Mouse (Mus musculus): ENCODE results near the gene Anapc11. TPM values are rescaled to one million over a fixed set of nuclear protein-coding genes. Genes with fewer than 3 reads are reported as not detected.
"Not testable (repeated sequence)": the region's sequence is repeated elsewhere in the genome, so short reads cannot be mapped to it uniquely, and the experiment has no call there.

Anapc11 gene
- total RNA-seq, 2 experiments from 2014 or later = 6.5 to 15.0 TPM

DNA sequence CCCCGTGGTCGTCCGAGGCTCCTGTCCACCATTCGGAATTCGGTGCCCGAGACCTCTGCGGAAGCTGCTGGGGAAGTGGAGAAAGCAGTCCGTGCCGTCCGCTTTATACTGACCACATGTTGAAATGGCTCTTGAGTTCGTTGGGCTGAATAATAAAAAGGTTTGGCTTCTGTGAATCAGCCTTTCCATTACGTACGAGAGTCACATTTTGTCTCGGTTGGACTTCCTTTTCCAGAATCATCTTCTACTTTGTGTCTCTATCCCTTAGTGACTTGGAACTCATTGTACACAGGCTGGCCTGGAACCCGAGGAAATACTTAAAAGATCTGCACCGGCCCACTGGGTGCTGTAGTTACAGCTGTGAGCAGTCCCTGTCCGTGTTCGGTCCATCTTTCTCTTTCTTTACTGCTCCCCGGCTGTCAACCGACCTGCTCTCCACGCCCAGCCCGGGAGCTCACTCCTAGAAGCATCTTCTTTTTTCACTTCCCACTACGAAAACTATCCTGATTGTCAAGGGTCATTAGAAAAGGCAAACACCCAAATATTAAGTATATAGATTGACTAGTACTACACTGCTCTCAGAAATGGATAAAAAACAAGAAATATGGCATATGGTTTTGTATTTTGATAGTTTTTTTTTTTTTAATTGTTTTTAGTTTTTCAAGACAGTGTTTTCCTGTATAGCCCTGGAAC lies 24.5 kb upstream of the Anapc11 start:
- ATAC-seq (replicated peaks; ENCODE audit: low FRiP score, poor library complexity, severe bottlenecking) = no peak

DNA sequence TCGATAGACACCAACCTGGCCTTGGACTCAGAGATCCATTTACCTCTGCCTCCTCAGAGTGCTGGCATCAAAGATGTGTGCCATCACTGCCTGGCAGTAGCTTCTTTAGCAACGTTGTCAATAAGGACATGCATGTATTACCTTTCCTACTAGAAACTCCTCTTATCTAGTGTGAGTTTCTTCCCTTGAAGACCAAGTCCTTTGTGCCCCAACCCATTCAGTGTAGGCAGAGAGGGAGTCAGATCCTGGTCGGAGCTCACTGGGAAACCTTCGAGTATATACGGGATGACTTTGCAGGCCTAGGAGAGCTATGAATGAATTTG lies 24.0 kb upstream of the Anapc11 start:
- no peak for ATAC-seq (replicated peaks; ENCODE audit: low FRiP score, poor library complexity, severe bottlenecking)

DNA sequence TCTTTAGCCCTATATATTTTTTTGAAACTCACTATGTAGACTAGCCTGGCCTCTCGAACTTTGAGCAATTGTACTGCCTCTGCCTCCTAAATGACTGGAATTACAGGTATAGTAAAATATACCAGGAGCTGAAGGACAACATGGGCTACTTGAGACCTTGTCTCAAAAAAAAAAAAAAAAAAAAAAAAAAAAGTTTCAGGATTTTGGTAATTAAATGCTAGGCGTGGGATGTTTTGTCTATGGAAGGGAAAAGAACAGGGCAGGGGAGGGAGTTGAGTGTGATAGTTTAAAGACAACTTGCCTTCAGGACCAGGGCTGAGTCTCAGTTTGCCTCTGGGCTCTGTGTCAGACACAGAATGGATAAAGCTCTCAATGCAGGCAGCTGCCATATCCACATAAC lies 23.2 kb upstream of the Anapc11 start:
- no peak for ATAC-seq (replicated peaks; ENCODE audit: low FRiP score, poor library complexity, severe bottlenecking)

DNA sequence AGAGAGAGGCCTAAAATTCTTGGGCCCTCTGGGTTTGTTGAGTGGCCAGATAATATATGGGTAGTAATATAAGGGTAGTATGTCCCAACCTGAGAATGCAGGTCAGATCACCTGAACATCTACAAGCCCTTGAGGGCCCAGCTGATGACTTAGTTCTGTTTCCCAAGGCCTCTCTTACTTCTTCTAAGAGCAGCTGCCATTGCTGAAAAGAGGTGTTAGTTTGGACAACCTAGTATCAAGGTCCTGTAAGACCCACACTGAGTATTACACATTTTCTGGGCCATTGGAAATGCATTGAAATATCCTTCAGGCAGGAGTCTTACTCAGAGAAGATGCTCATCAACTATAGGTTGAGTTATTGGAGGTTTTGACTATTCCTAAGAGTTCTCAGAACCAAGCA lies 22.3 kb upstream of the Anapc11 start:
- ATAC-seq (replicated peaks; ENCODE audit: low FRiP score, poor library complexity, severe bottlenecking) = no peak

DNA sequence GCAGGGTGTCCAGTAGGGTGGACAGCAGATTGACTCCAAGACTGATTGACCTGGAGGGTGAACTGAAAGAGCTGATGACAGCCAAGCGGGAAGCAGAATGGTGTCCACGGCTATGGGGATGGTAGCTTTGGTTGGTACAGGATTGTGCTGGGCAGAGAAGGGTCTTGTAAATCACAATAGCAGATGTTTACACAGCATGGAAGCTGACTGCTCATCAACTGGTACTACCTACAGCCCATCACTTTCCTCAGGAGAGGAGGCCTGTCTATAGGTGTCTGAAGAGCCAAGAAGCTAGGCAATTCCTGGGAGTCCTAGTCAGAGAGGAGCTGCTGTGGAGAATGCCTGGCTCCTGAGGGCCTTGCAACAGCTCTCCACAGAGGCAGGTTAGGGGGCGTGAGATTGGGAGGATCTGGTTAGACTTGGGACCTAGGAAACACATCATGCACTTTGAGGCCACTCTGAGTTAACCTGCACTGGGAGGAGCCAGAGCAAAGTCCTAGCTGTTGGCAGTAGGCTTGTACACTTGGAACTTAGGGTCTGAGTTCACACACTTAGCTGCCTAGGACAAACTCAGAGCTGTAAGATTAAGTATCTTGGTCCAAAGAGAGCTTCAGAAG lies 21.7 kb upstream of the Anapc11 start:
- ATAC-seq (replicated peaks; ENCODE audit: low FRiP score, poor library complexity, severe bottlenecking) = no peak

DNA sequence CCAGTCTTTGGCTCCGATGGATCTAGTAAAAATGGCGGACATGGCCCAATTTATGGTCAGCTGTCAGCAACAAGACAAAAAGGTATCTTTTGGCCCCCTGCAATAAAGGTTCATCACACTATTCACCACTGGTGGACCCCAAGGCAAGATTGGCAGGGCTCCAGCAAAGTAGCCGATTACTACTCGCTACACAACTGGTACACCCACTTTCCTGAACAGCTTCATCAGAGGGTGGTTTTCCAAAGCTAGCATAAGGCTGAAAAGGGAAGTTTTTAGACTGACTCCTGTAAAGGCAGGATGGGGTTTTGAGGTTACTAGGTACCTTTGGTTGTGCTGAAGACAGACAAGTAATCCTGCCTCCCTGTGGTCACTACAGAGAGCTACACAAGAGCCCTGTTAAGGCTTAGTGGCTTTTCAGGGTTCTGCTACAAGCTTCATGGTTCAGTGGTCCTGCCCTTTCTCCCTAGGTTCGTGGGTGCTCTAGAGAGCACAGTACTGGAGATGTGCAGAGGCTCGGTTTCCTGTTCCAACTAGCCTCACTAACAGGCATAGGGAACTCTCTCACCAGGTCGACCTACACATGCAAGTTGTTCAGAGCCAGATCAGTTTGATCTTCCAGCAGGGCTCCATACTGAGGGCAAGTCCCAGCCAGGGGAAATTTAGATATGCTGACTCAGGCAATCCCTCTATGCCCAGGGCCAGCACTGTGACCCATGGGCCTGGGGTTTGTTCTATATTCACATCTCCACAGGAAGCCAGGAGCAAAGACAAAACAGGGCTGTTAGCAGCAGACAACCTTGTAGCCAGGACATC lies 20.8 kb upstream of the Anapc11 start:
- ATAC-seq (replicated peaks; ENCODE audit: low FRiP score, poor library complexity, severe bottlenecking) = no peak

DNA sequence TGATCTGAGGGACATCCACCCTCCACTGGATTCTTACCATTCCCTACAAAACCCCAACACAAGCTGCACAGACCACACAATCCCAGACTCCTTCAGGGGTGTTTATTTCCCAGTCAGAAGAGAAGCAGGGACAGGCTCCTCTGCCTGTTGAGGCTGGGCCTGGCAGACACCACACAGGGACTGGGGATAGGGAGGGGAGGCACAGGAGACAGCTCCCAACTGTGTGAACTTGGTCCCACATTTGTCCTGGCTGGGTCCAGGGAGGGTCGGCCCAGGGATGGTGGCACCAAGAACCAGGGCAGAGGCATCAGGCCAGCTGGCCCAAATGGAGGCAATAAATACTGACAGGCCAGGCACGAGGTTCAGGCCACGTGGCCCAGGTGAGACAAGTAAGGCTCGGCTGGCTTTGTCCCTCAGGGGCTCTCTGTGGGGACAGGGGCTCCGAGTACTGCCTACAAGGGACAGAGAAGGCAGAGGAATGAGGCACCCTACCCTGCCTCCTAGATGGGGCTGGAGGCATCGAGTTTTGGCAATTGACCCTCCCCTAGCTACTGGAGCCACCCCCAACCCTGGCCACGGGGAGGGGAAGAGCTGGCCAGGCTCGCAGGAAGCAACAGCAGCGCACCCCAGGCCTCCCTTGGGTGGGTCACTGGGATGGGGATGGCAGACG lies 20.1 kb upstream of the Anapc11 start:
- ATAC-seq (replicated peaks; ENCODE audit: low FRiP score, poor library complexity, severe bottlenecking) = no peak

DNA sequence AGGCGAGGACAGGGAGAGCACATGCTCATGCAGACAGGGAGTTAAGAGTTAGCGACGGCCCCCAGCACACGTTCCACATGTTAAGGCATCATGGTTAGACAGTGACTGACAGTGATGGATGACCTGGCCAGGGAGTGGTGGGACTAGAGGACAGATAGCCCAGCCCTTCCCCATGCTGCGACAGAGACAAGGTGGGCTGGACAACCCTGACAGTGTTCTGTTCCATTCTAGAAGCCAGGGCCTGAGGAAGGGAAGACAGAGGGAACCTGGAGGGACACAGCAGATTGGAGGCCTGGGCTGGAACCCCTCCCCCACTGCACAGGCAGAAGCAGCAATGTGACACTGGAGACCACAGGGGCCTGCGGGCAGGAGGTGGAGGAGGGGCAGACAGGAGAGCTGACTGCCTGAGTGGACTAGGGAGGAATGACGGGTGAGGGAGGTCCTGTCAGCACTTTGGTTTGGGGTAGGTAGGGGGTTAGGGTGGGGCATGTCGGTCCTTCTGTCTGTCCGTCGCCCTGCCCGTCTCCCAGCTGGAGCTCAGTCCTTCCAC lies 19.5 kb upstream of the Anapc11 start:
- no peak for ATAC-seq (replicated peaks; ENCODE audit: low FRiP score, poor library complexity, severe bottlenecking)

DNA sequence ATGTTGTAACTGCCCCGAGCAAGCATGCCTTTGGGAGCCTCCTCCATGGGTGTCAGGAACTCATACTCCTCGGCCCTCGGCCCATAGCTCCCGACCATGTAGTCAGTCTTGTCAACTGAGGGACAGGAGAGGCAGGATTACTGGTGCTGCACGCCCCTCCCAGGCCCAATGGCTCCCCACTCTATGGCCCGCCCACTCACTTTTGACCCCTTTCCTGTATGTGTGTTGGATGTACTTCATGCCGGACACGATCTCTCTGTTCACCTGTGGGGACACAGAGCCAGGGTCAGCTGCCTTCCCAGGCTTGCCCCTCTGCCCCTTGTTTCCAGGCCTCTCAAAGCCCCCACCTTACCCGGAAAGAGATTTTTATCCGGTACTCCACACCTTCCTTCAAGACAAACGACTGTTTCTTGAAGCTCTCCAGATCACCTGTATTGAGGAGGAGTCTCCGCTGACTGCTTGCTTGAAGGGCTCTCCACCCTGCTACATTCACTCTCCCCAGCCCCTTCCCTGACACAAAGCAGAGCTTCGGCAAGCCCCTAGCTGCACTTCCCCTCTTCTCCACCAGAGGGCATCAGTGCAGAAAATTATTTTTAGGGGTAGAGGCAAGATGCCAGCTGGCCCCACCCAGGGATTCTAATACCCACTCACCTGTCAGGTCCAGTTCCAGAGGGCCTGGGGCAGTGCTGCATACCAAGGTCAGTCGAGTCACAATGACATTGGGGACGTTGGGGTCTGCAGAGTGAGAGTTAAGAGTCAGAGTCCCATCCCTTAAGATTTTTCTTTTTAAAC lies 18.7 kb upstream of the Anapc11 start:
- ATAC-seq (replicated peaks; ENCODE audit: low FRiP score, poor library complexity, severe bottlenecking) = peak; percentile 53

DNA sequence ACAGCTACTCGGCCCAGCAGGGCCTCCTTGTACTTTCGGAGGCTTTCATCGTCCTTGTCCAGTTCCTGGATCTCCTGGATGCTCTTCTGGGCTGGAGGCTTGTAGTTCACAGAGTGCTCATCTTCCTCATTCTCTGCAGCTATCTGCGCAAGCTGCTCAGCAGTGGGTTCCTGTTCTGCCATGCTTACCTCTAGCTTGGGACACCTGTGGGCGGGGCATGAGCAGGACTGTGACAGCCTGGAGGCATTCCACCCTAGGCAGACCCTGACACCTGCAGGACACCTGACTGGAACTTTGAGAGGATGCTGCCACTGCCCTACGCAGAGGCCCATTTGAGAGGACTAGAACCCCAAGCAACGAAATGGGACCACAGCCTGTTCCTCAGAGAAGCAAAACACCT lies 18.0 kb upstream of the Anapc11 start:
- peak; percentile 11; the same call in 1 of the 2 replicates for ATAC-seq (replicated peaks; ENCODE audit: low FRiP score, poor library complexity, severe bottlenecking)

DNA sequence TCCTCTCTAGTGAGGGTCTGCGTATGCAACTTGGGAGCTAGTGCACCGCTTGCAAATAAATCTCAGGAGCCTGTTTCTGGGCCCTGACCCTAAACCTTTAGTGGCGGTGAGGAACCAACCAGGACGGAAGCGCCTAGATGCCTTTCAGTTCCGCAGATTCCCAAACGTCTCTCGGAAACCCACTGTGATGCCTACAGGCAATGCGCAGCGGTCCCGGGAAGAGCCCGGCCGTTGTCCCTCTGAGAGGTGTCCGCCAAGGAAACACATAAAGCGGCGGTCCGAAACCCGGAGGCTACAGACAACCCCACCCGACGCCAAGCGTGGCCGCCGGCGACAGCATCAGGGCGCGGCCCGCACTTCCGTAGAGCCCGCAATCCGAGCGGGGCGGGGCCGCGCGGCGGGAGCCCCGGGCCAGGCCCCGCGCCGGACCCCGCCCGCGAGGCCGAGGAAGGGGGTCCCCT lies 17.3 kb upstream of the Anapc11 start:
- ATAC-seq (replicated peaks; ENCODE audit: low FRiP score, poor library complexity, severe bottlenecking) = peak; percentile 55

DNA sequence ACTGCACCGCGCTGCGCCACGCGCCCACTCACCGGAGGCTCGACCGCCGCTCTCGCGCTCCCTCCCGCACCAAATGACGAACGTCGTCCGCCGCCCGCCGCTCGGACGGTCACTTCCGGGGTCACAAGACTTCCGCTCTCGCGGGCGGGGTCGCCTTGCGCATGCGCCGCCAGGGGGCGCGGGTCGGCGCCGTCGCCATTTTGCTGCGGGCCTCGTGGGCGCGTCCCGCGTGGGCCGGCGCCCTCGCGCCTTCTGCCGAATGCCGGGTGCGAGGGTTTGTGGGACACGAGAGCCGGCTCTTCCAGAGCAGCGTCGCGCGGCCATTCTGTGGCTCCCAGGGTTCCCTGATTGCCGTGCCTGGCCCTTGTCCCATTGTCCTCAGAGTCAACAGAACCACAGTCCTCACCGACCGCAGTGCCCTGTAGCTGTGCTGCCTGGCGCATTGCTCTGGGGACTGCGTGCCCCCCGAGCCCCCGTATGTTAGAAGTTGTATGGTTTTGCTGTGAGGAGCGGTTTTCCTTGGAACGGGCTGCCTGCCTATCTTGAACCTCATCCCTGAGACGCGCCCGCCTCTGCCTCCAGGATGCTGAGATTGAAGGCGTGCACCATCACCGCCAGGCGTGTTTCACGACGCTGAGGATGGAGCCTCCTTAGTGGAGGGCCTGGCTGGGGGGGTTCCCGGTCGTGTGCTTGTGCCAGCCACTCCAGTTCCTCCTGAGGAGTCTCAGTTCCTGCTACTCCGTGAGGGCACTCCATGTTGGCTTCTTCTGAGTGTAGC lies 16.5 kb upstream of the Anapc11 start, which contains the start of gene Arhgdia:
Gene Arhgdia (minus strand): TSS at position 135 of the 778 bp plus-strand sequence.
- ATAC-seq (replicated peaks; ENCODE audit: low FRiP score, poor library complexity, severe bottlenecking) = peak; percentile 53

DNA sequence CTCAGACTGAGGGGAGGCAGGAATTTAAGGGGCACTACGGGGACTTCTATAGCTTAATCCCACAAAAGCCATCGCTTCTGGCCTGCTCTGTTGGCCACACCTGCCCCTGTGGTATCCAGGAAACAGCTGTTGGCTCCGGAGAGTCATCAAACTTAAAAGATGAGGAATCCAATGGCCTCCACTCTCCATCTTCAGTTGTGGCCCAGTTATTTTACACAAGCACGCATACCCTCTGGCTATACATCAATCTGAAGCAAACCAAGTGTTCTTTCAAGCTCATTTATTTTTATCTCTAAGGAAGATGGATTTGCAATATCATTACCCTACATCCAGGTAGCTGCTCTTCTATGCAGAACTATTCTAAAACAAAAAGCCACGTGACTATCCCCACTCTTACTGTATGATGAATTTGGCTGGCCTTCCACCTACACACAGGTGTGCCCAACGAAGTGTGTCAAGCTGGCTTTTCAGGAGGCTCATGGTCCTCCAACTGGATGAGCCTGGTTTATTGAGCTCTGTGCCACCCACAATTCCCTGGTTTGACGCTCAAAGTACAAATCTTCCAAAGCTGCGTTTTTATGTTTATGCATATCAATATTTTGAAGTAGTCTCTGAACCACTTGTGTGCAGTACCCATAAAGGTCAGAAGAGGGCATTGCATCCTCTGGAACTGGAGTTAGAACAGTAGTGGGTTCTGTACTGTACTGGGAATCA lies 15.8 kb upstream of the Anapc11 start:
- no peak for ATAC-seq (replicated peaks; ENCODE audit: low FRiP score, poor library complexity, severe bottlenecking)

DNA sequence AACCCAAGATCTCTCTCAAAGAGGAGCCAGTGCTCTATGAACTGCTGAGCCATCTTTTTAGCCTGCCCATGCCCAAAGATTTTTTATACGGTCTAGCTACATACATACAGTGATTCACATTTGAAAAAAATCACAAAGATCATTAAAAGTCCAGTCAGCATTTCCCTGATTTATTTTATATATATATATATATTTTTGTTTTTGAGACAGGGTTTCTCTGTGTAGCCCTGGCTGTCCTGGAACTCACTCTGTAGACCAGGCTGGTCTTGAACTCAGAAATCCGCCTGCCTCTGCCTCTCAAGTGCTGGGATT lies 15.3 kb upstream of the Anapc11 start:
- not testable (repeated sequence) for ATAC-seq (replicated peaks; ENCODE audit: low FRiP score, poor library complexity, severe bottlenecking)

DNA sequence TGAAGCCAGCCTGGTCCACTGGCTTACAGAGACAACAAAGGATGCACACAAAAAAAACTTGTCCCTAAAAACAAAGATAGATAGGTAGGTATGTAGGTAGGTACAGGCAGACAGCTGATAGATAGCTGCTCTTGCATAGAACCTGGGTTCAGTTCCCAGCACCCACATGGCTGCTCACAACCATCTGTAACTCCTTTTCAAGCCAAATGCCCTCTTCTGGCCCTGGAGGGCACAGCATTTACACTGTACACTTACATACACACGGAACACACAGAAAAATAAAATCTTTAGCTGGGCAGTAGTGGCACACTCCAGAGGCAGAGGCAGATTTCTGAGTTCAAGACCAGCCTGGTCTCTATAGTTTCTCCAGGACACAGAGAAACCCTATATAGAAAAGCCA lies 14.3 kb upstream of the Anapc11 start:
- no peak for ATAC-seq (replicated peaks; ENCODE audit: low FRiP score, poor library complexity, severe bottlenecking)

DNA sequence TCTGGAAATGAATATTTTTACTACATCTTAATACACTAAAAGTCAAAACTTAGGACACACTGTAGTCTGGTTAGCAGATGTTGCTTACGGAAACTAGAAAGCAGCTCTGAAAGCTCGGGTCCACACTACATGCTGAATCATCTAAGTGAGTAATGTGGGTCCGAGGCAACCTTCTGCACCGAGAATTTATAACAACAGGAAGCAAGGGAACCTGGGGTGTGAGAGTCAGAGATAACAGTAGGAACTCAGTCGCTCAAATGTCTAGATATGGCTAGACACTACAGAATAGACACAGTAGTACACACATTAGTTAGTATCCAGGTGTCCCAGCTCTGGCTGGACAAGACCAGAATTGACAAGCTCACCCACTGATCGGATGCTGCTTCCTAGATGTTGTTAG lies 9.7 kb upstream of the Anapc11 start:
- ATAC-seq (replicated peaks; ENCODE audit: low FRiP score, poor library complexity, severe bottlenecking) = no peak

DNA sequence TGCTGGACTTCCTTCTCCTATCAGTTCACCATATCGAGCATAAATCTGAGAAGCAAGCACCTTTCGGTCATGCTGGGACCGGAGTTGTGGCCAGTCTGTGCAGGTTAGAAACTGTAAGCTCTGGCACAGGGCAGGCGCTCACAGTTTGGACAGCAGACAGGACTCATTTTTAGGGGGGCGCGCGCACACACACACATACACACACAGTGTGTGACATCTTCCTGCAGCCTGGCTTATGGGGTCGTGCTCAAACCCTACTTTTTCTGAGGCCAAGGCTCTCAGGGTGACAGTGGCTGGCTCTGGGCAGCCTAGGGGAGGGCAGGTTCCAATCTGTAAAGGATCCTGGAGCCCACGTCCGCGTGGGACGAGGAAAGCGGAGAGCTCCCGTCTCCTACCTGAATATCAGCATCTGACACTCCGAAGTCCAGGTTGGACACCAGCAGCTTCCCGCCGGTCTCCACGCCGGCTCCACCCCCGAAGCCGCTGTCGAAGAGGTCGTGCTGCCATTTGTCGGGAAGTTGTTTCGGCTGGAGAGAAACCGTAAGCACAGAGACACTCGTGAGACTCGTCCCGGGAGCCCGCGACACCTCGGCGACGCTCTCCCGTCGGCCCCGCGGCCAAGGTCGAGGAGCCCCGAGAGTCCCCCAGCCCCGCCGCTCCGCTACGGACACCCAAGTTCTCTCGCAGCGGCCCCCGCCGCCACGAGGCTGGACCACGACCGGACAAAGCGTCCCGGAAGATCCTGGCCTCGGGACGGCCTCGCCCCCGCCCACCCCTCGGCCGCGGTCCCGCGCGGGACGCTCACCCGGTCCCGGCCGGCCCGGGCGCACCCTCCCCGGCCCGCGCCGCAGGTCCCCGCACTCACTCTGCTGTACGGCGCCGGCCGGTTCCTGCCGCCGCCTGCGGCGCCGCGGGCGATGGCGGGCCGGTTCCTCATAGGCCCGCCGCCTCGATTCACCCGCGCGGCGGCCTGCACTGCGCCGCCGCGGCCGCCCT lies 683 bp upstream of the Anapc11 start:
- ATAC-seq (replicated peaks; ENCODE audit: low FRiP score, poor library complexity, severe bottlenecking) = 0 out of 2 replicates have a peak, but pooled peaks have one; percentile 20
